Mouse (Mus musculus) kidney, embryonic 15.5 days (tissue): ENCODE measurements around the gene Pla2g7. TPM values are rescaled to one million over a fixed set of nuclear protein-coding genes. Genes with fewer than 3 reads are reported as not detected.

Experiments used
- polyA plus RNA-seq: library from polyadenylated mRNA; unstranded; fragments of >200 nt; fragmentation: Nextera tagmentation; extraction: Ambion mirVana; gene quantifications from 2 replicates; pipeline ENCODE4 v1.2.1, GENCODE M21; 2015

Pla2g7 gene
- polyA plus RNA-seq, 1 experiment from 2014 or later: 66.6 TPM

Other genes with a start within 250 kb of the Pla2g7 start
- gene Adgrf5, start 207.6 kb upstream of the Pla2g7 start, polyA plus RNA-seq: 21.6 and 21.8 TPM in 2 replicates
- gene Mep1a, start 65.3 kb upstream of the Pla2g7 start, polyA plus RNA-seq: 37.4 TPM in 2 replicates
- 0.17 and 0.47 TPM in 2 replicates for gene Ankrd66, start 24.5 kb upstream of the Pla2g7 start, polyA plus RNA-seq
- 0.03 TPM in 1 of 2 replicates, not detected in the other for gene Tdrd6, start 62.2 kb downstream of the Pla2g7 start, polyA plus RNA-seq
- 17.8 and 22.6 TPM in 2 replicates for gene Slc25a27, start 99.1 kb downstream of the Pla2g7 start, polyA plus RNA-seq
- 24.8 and 27.3 TPM in 2 replicates for gene Cyp39a1, start 99.3 kb downstream of the Pla2g7 start, polyA plus RNA-seq
- gene Rcan2, start 233.3 kb downstream of the Pla2g7 start, polyA plus RNA-seq: 4.5 and 6.8 TPM in 2 replicates